Mouse (Mus musculus) gastrocnemius, postnatal 4 days (tissue): ENCODE measurements at regions not wholly inside any gene's neighbourhood (a gene's known extent, or its start where the extent isn't known, plus 50 kb on each side); places are given as distances from the start of the nearest gene placed in this dataset.

ENCODE experiments used
- DNase-seq, 2 experiments: peaks; one replicate each; pipeline ENCODE4 v3.0.0; 2021 to 2022; ENCODE audit warnings: low spot score in 2 of 2, mixed read lengths in 2 of 2

GRCm38 (mm10) chr19:44626261-44626660 lies 63.6 kb downstream of the Hif1an start:
- DNase-seq, result no peak

DNA sequence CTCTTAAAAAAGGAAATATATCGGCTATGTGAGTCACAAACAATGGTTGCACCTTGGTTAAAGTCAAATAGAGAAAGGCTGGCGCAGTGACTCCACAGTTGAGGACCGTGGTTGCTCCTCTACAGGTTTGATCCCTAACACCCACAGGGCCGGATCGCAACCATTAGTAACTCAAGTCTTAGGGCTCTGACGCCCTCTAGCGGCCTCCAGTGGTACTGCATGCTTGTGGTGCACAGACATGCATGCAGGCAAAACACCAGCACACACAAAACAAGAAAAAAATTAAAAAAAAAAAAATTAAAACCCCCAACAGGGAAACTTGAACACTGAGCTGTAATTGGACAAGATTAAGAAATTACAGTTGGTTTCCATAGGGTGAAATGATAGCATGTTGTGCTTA lies 67.1 kb downstream of the Hif1an start:
- no peak for DNase-seq

DNA sequence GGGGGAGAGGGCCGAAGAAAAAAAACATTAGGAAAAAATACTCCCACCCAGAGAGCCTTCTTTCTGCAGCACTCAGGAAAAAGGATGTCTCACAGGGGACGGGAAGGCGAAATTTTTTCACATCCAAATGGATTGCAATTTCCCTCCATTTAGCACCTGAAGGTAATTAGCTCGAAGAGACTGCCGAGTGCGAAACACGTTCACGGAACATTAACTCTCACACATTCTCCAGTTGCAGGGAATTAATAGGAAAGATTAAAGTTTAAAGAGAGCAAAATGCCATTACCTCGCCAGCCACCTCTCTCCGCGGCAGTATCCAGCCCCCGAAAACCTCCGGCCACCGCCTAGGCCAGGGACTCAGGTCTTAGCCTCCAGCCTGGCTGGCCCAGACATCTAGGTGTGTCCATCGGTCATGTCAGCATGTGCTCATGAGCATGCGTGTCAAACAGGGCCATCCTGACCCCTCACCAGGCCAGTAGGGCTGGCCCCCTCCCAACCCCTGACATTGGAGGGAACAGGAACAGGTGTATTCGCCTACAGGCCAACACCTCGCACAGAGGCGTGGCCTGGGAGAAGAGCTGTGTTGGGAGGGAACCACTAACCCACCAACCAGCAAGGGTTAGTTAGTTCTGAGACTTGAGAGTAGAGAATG lies 68.8 kb downstream of the Hif1an start:
- no peak for DNase-seq

GRCm38 (mm10) chr19:44637145-44637719 lies 74.6 kb downstream of the Hif1an start:
- DNase-seq, result no peak

GRCm38 (mm10) chr19:44640021-44640420 lies 77.4 kb downstream of the Hif1an start:
- no peak for DNase-seq

DNA sequence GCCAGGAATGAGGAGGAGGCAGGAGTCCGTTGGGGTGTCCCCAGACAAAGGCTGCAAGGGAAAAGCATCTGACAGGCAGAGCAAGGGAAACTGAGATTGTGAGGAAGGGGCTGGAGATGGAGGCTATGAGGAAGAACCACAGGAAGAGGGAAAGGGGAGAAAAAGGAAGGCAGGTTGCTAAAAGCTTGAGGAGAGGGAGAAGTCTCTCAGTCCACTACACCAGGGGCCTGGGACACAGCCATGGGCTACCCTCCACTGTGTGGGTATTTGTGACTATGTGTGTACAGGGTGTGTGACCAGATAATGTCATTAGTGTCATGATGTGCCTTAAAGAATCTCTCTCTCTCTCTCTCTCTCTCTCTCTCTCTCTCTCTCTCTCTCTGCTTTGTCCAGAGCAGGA lies 77.9 kb downstream of the Hif1an start:
- no peak for DNase-seq

- DNase-seq, result no peak
Observed at GRCm38 (mm10) chr19:44642294-44642693, 79.6 kb downstream of the Hif1an start.

DNA sequence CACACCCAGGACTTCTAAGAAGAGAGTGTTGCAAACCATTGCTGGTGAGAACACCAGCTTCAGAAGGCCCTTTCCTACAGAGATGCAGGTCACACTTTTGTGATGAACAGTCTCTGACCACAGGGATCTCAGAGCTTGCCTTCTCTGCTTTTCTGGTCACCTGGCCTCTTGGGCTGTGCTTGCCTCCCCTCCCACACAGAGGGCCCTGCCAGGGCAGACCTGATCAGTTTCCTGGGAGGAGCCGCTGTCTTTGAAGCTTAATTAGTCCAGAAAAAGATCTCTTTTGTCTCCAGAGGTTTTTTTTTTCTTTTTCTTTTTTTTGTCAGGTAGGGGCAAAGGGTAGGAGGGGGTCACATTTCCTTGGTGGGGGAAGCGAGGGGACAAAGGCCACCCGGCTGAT lies 81.7 kb downstream of the Hif1an start:
- no peak for DNase-seq

GRCm38 (mm10) chr19:44644929-44645328 lies 82.3 kb downstream of the Hif1an start:
- DNase-seq, result no peak

DNA sequence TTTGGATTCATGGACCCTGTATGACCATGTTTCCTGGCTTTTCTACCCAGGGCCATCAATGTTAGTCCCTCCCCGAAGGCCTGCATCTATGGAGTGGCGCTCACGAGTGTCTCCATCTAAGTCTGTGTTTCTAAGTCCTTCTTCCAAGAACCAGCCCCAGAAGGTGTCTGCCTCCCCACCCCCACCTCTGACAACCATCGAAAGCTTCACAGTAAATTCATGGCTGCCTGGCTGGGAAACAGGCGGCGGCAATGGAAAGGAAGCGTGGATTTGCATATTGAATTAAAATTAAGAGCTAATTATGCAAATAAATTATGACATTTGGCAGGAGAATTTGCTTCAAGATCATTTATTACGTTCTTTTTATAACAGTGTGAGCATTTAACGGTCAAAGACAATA lies 83.9 kb downstream of the Hif1an start:
- DNase-seq, result no peak

GRCm38 (mm10) chr19:44649206-44649605 lies 86.6 kb downstream of the Hif1an start:
- no peak for DNase-seq

- no peak for DNase-seq
Observed at GRCm38 (mm10) chr19:44650841-44651240, 88.2 kb downstream of the Hif1an start.

GRCm38 (mm10) chr19:44651605-44652004 lies 89.0 kb downstream of the Hif1an start:
- no peak for DNase-seq

GRCm38 (mm10) chr19:44655719-44656118 lies 93.1 kb downstream of the Hif1an start:
- DNase-seq, result peak in 1 of 2 experiments; percentile 53

GRCm38 (mm10) chr19:44659316-44659715 lies 96.5 kb upstream of the Pax2 start:
- no peak for DNase-seq

DNA sequence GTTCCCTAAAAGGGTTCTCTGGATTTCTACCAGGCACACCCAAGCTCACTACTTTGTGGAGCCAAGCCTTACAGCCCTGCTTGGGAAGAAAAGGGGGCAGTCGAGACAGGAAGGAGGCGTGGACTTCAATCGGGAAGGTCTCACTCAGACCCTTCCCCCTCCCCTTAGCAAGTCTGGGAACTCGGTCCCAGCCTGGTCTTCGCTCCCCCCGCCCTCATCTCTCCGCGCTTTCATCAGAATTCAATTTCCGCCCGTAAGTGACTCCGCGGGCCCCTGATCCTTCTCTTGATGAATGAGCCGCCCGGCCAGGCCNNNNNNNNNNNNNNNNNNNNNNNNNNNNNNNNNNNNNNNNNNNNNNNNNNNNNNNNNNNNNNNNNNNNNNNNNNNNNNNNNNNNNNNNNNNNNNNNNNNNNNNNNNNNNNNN lies 86.3 kb upstream of the Pax2 start:
- no peak for DNase-seq

GRCm38 (mm10) chr19:44674621-44675245 lies 81.1 kb upstream of the Pax2 start:
- DNase-seq, result no peak

DNA sequence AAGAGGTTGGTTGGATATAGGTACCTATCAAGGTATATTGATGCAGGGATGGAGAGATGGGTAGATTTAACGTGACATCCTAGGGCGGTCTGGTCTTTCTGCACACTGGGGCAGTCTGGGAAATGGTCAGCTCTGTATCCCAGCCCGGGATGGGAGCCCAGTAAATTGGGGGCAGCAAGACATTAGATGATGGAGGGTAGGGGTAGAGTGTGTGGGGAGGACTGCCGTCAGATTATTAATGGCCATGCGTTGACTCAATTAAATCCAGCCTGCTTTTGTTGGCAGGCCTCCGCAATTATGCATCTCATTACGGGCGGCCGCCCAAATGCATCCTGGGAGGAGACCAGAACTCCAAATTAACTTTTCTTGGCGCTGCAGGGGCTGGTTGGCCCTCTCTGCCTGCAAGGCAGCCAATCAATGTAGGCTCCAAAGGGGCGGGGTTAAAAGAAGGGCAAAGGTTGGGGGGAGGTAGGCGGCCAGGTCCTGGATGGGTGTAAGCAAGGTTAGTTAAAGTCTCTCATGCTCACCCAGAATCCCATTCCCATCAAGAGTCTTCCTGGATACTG lies 79.2 kb upstream of the Pax2 start:
- no peak for DNase-seq

GRCm38 (mm10) chr19:44677295-44677694 lies 78.5 kb upstream of the Pax2 start:
- no peak for DNase-seq

DNA sequence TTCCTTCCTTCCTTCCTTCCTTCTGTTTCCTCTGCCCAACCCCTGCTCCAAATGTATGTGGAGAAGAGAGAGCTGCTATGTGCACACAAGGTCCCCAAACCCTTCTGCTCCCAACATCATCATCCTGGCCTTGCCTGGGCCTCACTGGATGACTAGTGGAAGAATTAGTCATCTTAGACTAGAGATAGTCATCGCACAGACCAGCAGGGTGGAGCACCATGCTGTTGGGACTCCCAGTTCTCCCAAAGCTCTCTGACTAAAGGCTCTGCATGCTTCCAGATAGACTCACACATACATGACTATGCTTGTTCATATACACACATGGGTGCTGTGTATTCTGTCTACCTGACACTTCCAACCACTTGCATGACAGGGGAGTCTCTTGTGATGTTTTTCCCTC lies 77.2 kb upstream of the Pax2 start:
- no peak for DNase-seq

GRCm38 (mm10) chr19:44681675-44682074 lies 74.2 kb upstream of the Pax2 start:
- no peak for DNase-seq

DNA sequence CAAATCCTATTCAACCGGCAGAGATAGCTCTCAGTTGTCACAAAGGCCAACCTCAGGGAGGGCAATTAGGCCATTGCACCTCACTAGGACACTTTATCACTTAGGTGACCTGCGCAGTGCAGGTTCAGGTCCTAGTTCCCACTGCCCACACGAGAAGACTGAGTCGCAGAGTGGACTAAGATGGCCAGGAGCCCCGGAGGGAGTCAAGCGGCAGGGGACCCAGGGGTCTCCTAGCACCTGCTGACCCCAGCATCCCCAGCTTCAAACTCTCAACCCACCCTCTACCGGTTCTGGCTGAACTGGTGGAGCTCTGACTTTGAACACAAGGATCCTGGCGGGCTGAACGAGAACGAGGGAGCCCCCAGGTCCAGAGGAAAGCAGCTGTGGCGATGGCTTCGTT lies 72.7 kb upstream of the Pax2 start:
- no peak for DNase-seq
